In the genomic region with DNA sequence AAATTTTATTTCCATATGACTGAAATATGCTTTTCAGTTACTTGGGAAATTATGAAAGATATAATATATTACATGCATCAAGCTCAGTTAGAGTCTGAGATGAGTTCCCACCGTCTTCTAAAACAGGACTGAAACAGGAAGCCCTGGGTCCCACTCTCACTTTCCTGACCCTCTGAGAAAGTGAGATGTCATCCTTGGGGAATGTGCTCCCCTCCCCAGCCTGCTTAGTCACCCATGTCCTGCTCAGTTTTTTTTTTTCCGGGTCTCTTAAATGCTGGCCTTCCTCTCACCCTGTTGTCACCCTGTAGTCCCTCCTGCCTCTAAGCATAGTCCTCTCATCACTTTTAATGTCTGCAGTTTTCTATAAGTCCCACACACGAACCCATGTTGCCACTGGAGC, we compare ENCODE assay signal across 25 mouse cellular contexts.
A peak's percentile ranks its signal among the peaks of the same experiment; 100 is the strongest.
DNase-seq lines count a peak whose midpoint lies in the region; ATAC-seq and TF ChIP-seq lines count a peak whose summit lies in the region.
"Had no signal": no experiment of that assay in that cellular context is flagged by ENCODE, and none has a peak within 500 bp of the region (broad histone marks: within the 10 kb centered on the region; RNA-seq: fewer than 3 reads in every experiment).

No protein-coding gene starts in this region.

- H3K4me1 ChIP-seq in heart, embryonic 10.5 days: no peaks in the 10 kb centered on the region; the same call in 1 of the 2 replicates
- no peaks in the 10 kb centered on the region for H3K4me1 ChIP-seq in kidney, postnatal 0 days (replicated peaks; ENCODE audit: insufficient read depth, low read length)
- peaks cover 11% of the 10 kb centered on the region for H3K4me1 ChIP-seq in forebrain, embryonic 15.5 days
- peaks cover 3% of the 10 kb centered on the region; the same call in 1 of the 2 replicates for H3K4me1 ChIP-seq in embryonic facial prominence, embryonic 10.5 days
- H3K4me1 ChIP-seq: forebrain, embryonic 10.5 days had no signal

- no peak overlapping the region for H3K4me2 ChIP-seq in kidney, postnatal 0 days (ENCODE audit: low read length)
- H3K4me2 ChIP-seq in forebrain, embryonic 15.5 days (replicated peaks): no peak overlapping the region
- H3K4me2 ChIP-seq: forebrain, embryonic 13.5 days; heart, embryonic 11.5 days; hindbrain, embryonic 12.5 days; hindbrain, embryonic 15.5 days had no signal

- H3K9me3 ChIP-seq in heart, embryonic 10.5 days: no peaks in the 10 kb centered on the region
- H3K9me3 ChIP-seq in kidney, postnatal 0 days (replicated peaks; ENCODE audit: low read length): no peaks in the 10 kb centered on the region
- H3K9me3 ChIP-seq in forebrain, embryonic 15.5 days: no peaks in the 10 kb centered on the region
- no peaks in the 10 kb centered on the region for H3K9me3 ChIP-seq in embryonic facial prominence, embryonic 10.5 days
- H3K9me3 ChIP-seq: forebrain, embryonic 10.5 days; forebrain, embryonic 13.5 days; hindbrain, embryonic 12.5 days; hindbrain, embryonic 15.5 days had no signal

- no peak for ATAC-seq in kidney, postnatal 0 days (replicated peaks; ENCODE audit: low FRiP score, low read depth)
- ATAC-seq in forebrain, embryonic 15.5 days (replicated peaks): no peak
- ATAC-seq: activated CD4-positive, CD25-positive, alpha-beta regulatory T cell, adult 4 months; CD4-positive, CD25-positive, alpha-beta regulatory T cell, adult 4 months; forebrain, embryonic 13.5 days; forebrain, postnatal 0 days; intestine, postnatal 0 days had no signal

- H3K27me3 ChIP-seq in heart, embryonic 10.5 days (ENCODE audit: insufficient read depth, poor library complexity, severe bottlenecking): no peaks in the 10 kb centered on the region
- H3K27me3 ChIP-seq in kidney, postnatal 0 days (ENCODE audit: insufficient read depth, low read length): no peaks in the 10 kb centered on the region
- no peaks in the 10 kb centered on the region for H3K27me3 ChIP-seq in forebrain, embryonic 15.5 days
- H3K27me3 ChIP-seq in embryonic facial prominence, embryonic 10.5 days (replicated peaks; ENCODE audit: low read depth, poor library complexity, severe bottlenecking): no peaks in the 10 kb centered on the region
- H3K27me3 ChIP-seq: forebrain, embryonic 13.5 days; hindbrain, embryonic 12.5 days; hindbrain, embryonic 15.5 days had no signal

- H3K4me3 ChIP-seq in heart, embryonic 10.5 days: no peak overlapping the region
- H3K4me3 ChIP-seq in kidney, postnatal 0 days (replicated peaks; ENCODE audit: low read depth, low read length): no peak overlapping the region
- no peak overlapping the region for H3K4me3 ChIP-seq in forebrain, embryonic 15.5 days
- no peak overlapping the region for H3K4me3 ChIP-seq in embryonic facial prominence, embryonic 10.5 days
- H3K4me3 ChIP-seq: forebrain, embryonic 10.5 days; forebrain, embryonic 13.5 days; gastrocnemius, adult 2 months; heart, adult 2 months; hindbrain, embryonic 12.5 days; hindbrain, embryonic 15.5 days had no signal

- DNase-seq in adrenal gland, adult 2 months: peak; percentile 6
- no peak for DNase-seq in adrenal gland, postnatal 25 days
- peak; percentile 11 for DNase-seq in heart, adult 11 months
- DNase-seq in heart, embryonic 10.5 days (ENCODE audit: low spot score): no peak
- peak; percentile 15 for DNase-seq in kidney, postnatal 0 days (ENCODE audit: low spot score)
- no peak for DNase-seq in kidney, postnatal 4 days
- DNase-seq in embryonic facial prominence, embryonic 10.5 days (ENCODE audit: low spot score): no peak
- DNase-seq: adrenal gland, postnatal 10 days; cerebellum, adult 11 months; cerebellum, adult 2 months; cerebellum, adult 9-11 months; cerebellum, postnatal 25 days; forebrain, postnatal 0 days; gastrocnemius, adult 2 months; gastrocnemius, postnatal 14 days; heart, adult 2 months had no signal

- 23% methylated on average over 3 of the region's 3 CpGs for WGBS in heart, embryonic 10.5 days
- 13% methylated on average over 3 of the region's 3 CpGs for WGBS in kidney, postnatal 0 days
- 46% methylated on average over 3 of the region's 3 CpGs for WGBS in forebrain, embryonic 15.5 days
- WGBS in embryonic facial prominence, embryonic 10.5 days: 37% methylated on average over 3 of the region's 3 CpGs

- H3K36me3 ChIP-seq in heart, embryonic 10.5 days: no peaks in the 10 kb centered on the region
- H3K36me3 ChIP-seq in kidney, postnatal 0 days (ENCODE audit: insufficient read depth, low read length): no peaks in the 10 kb centered on the region
- H3K36me3 ChIP-seq in forebrain, embryonic 15.5 days: no peaks in the 10 kb centered on the region
- no peaks in the 10 kb centered on the region for H3K36me3 ChIP-seq in embryonic facial prominence, embryonic 10.5 days (replicated peaks)
- H3K36me3 ChIP-seq: forebrain, embryonic 10.5 days; hindbrain, embryonic 12.5 days; hindbrain, embryonic 15.5 days had no signal

- no peak overlapping the region for H3K9ac ChIP-seq in kidney, postnatal 0 days (ENCODE audit: low read depth, low read length)
- no peak overlapping the region for H3K9ac ChIP-seq in forebrain, embryonic 15.5 days (replicated peaks)
- H3K9ac ChIP-seq: forebrain, embryonic 13.5 days; forebrain, postnatal 0 days; hindbrain, embryonic 12.5 days; hindbrain, embryonic 15.5 days had no signal

- H3K27ac ChIP-seq in heart, embryonic 10.5 days: no peak overlapping the region
- H3K27ac ChIP-seq in kidney, postnatal 0 days: no peak overlapping the region
- no peak overlapping the region for H3K27ac ChIP-seq in forebrain, embryonic 15.5 days (replicated peaks)
- no peak overlapping the region for H3K27ac ChIP-seq in embryonic facial prominence, embryonic 10.5 days (replicated peaks)
- H3K27ac ChIP-seq: forebrain, embryonic 10.5 days; forebrain, embryonic 13.5 days; gastrocnemius, adult 2 months; heart, adult 2 months; hindbrain, embryonic 12.5 days; hindbrain, embryonic 15.5 days had no signal

- no peak for TF ChIP-seq CTCF in kidney, postnatal 0 days (IDR thresholded peaks at IDR 0.05; ENCODE audit: low read depth)

Comparison
In these comparisons a context has a peak if more than half of its experiments do, and no peak if none do; other contexts are left out.
1. DNase-seq: peak in adrenal gland, adult 2 months (single experiment), heart, adult 11 months (single experiment) and kidney, postnatal 0 days (single experiment); none in adrenal gland, postnatal 25 days (single experiment), heart, embryonic 10.5 days (single experiment), kidney, postnatal 4 days (0 of 2) and embryonic facial prominence, embryonic 10.5 days (single experiment).